Mouse (Mus musculus) spleen, adult 12 weeks (tissue): ENCODE results near the gene Acads.
"Not testable (repeated sequence)": the region's sequence is repeated elsewhere in the genome, so short reads cannot be mapped to it uniquely, and the experiment has no call there.

ENCODE experiments used
- DNase-seq: peaks from one replicate; pipeline ENCODE4 v3.0.0; 2022; ENCODE audit warnings: low spot score

Acads gene

GRCm38 (mm10) chr5:115124690-115125089 lies 5.5 kb upstream of the Acads start:
- DNase-seq, result no peak

- DNase-seq, result no peak
Measured at GRCm38 (mm10) chr5:115120978-115121377, 1.8 kb upstream of the Acads start.

- no peak for DNase-seq
Measured at GRCm38 (mm10) chr5:115117467-115117866, 1.7 kb downstream of the Acads start.

GRCm38 (mm10) chr5:115116426-115116825 lies 2.7 kb downstream of the Acads start:
- DNase-seq, result no peak

- DNase-seq, result no peak
Measured at GRCm38 (mm10) chr5:115114501-115114900, 4.6 kb downstream of the Acads start.

GRCm38 (mm10) chr5:115113244-115113643 lies 5.9 kb downstream of the Acads start:
- no peak for DNase-seq

- DNase-seq, result no peak
Measured at GRCm38 (mm10) chr5:115111156-115111555, 8.0 kb downstream of the Acads start.

GRCm38 (mm10) chr5:115103253-115103652 lies 15.9 kb downstream of the Acads start:
- not testable (repeated sequence) for DNase-seq

- no peak for DNase-seq
Measured at GRCm38 (mm10) chr5:115102231-115102630, 16.9 kb downstream of the Acads start.

GRCm38 (mm10) chr5:115100473-115100872 lies 18.7 kb downstream of the Acads start:
- no peak for DNase-seq

- DNase-seq, result no peak
Measured at GRCm38 (mm10) chr5:115099991-115100390, 19.2 kb downstream of the Acads start.

GRCm38 (mm10) chr5:115099530-115099929 lies 19.6 kb downstream of the Acads start:
- no peak for DNase-seq

GRCm38 (mm10) chr5:115098195-115098594 lies 21.0 kb downstream of the Acads start, which contains the start of gene Gm10401:
Gm10401 (minus strand) TSS chr5:115098295.
- no peak for DNase-seq

- DNase-seq, result no peak
Measured at GRCm38 (mm10) chr5:115091776-115092175, 27.4 kb downstream of the Acads start.

- no peak for DNase-seq
Measured at GRCm38 (mm10) chr5:115091015-115091414, 28.1 kb downstream of the Acads start.

- DNase-seq, result no peak
Measured at GRCm38 (mm10) chr5:115089592-115090268, 29.4 kb downstream of the Acads start.

GRCm38 (mm10) chr5:115085675-115086074 lies 33.5 kb downstream of the Acads start:
- DNase-seq, result no peak

- DNase-seq, result no peak
Measured at GRCm38 (mm10) chr5:115083492-115083891, 35.7 kb downstream of the Acads start.

GRCm38 (mm10) chr5:115081636-115082035 lies 37.5 kb downstream of the Acads start:
- DNase-seq, result no peak

GRCm38 (mm10) chr5:115076144-115076901 lies 42.8 kb downstream of the Acads start:
- DNase-seq, result peak; percentile 65

- DNase-seq, result no peak
Measured at GRCm38 (mm10) chr5:115074749-115075148, 44.4 kb downstream of the Acads start.

GRCm38 (mm10) chr5:115073306-115073705 lies 45.8 kb downstream of the Acads start:
- peak; percentile 32 for DNase-seq

GRCm38 (mm10) chr5:115072143-115072542 lies 47.0 kb downstream of the Acads start:
- DNase-seq, result peak; percentile 34
